Mouse (Mus musculus) limb, embryonic 11.5 days (tissue): ENCODE results near the gene A530016L24Rik. TPM values are rescaled to one million over a fixed set of nuclear protein-coding genes. Genes with fewer than 3 reads are reported as not detected.

ENCODE experiments used
- ATAC-seq: fragments of 200-750 bp; cut with Nextera tagmentation; 2 replicates; pipeline ENCODE4 v1.8.0; 2017; ENCODE audit warnings: low read depth; ENCODE audit not compliant: insufficient number of reproducible peaks, low FRiP score, low TSS enrichment
- DNase-seq: peaks from one replicate; pipeline ENCODE4 v3.0.0-alpha.2; 2015; ENCODE audit warnings: low spot score
- H3K27ac ChIP-seq: fragments of 300-500 bp; sonication (generic); replicated peaks from 2 replicates; pipeline ENCODE4 v1.5.1; 2014; ENCODE audit warnings: low read depth, mild to moderate bottlenecking, low read length
- H3K27me3 ChIP-seq: fragments of 300-500 bp; sonication (generic); 2 replicates; pipeline ENCODE4 v1.6.1; 2014; ENCODE audit warnings: mild to moderate bottlenecking, low read length, mixed read lengths; ENCODE audit not compliant: control insufficient read depth, insufficient read depth
- H3K36me3 ChIP-seq: fragments of 300-500 bp; sonication (generic); 2 replicates; pipeline ENCODE4 v1.6.1; 2014; ENCODE audit warnings: mild to moderate bottlenecking, low read length, moderate library complexity, mixed read lengths; ENCODE audit not compliant: control insufficient read depth, insufficient read depth
- H3K4me1 ChIP-seq: fragments of 300-500 bp; sonication (generic); 2 replicates; pipeline ENCODE4 v1.6.1; 2014; ENCODE audit warnings: low read length, mixed read lengths; ENCODE audit not compliant: control insufficient read depth, insufficient read depth
- H3K4me2 ChIP-seq: fragments of 300-500 bp; sonication (generic); 2 replicates; pipeline ENCODE4 v1.6.1; 2014; ENCODE audit warnings: low read depth, mild to moderate bottlenecking, moderate library complexity; ENCODE audit not compliant: severe bottlenecking
- H3K4me3 ChIP-seq: fragments of 300-500 bp; sonication (generic); 2 replicates; pipeline ENCODE4 v1.5.1; 2014; ENCODE audit warnings: low read depth, low read length
- H3K9ac ChIP-seq: fragments of 300-500 bp; sonication (generic); 2 replicates; pipeline ENCODE4 v1.6.1; 2014; ENCODE audit warnings: mild to moderate bottlenecking, low read length
- H3K9me3 ChIP-seq: fragments of 300-500 bp; sonication (generic); 2 replicates; pipeline ENCODE4 v1.6.1; 2016; ENCODE audit warnings: low read length; ENCODE audit not compliant: control insufficient read depth
- WGBS: fragments of 180-500 bp; shearing (Covaris S2); extraction: QIAGEN DNeasy Blood & Tissue Kit; methylation state at CpG from one replicate; pipeline ENCODE4 v1.1.7; 2014; 5-methylcytosine and 5-hydroxymethylcytosine counted together
- polyA plus RNA-seq: library from polyadenylated mRNA; unstranded; fragments of >200 nt; fragmentation: Nextera tagmentation; extraction: Ambion mirVana; gene quantifications from 2 replicates; pipeline ENCODE4 v1.2.1, GENCODE M21; 2014

A530016L24Rik gene
- polyA plus RNA-seq, 1 experiment from 2014 or later = not detected

DNA sequence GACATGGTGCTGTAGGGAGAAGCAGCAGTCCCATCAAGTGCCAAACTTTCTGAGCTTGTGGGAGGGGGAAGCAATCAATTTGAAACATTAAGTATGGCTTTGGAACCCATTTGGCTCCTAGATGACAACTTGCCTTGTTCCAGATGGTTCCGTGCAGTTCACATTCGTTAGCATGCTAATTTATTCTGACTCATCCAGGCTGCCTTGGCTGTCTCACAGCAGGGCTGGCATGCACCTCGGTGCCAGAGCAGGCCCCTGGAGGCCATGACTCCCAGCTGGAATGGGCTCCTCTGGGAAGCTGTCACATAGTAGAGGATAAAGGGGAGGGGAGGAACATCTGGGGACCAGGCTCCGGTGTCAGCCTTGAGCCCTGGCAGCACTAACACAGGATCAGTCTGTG, 31.4 kb upstream of the A530016L24Rik start:
- no peak overlapping the region for H3K4me3 ChIP-seq
- H3K36me3 ChIP-seq = no peaks in the 10 kb centered on the region
- no peaks in the 10 kb centered on the region for H3K9me3 ChIP-seq
- no peaks in the 10 kb centered on the region for H3K27me3 ChIP-seq
- no peak overlapping the region for H3K9ac ChIP-seq
- ATAC-seq (no peak), DNase-seq (no peak)
- 39% methylated on average over 4 of the region's 4 CpGs for WGBS
- H3K4me1 ChIP-seq = peaks cover 14% of the 10 kb centered on the region
- H3K4me2 ChIP-seq = no peak overlapping the region
- no peak overlapping the region for H3K27ac ChIP-seq

- peak; percentile 37; the same call in 1 of the 2 replicates for ATAC-seq
Measured at GRCm38 (mm10) chr12:112462423-112462822, 26.8 kb upstream of the A530016L24Rik start.

GRCm38 (mm10) chr12:112463209-112463608, 26.0 kb upstream of the A530016L24Rik start:
- Histone ChIP-seq H3K27me3 (no peaks in the 10 kb centered on the region), H3K27ac (no peak overlapping the region), H3K36me3 (no peaks in the 10 kb centered on the region), H3K4me1 (peaks cover 20% of the 10 kb centered on the region), H3K4me3 (no peak overlapping the region), H3K4me2 (no peak overlapping the region), H3K9me3 (no peaks in the 10 kb centered on the region), H3K9ac (no peak overlapping the region)
- ATAC-seq (no peak), DNase-seq (no peak)
- WGBS = 79% methylated on average over 4 of the region's 4 CpGs

More at GRCm38 (mm10) chr12:112462423-112462822, 26.8 kb upstream of the A530016L24Rik start:
- peak overlapping the region; percentile 25; the same call in 1 of the 2 replicates for H3K27ac ChIP-seq
- H3K36me3 ChIP-seq = no peaks in the 10 kb centered on the region
- no peaks in the 10 kb centered on the region for H3K9me3 ChIP-seq
- peaks cover 20% of the 10 kb centered on the region for H3K4me1 ChIP-seq
- no peak overlapping the region for H3K9ac ChIP-seq
- no peak overlapping the region for H3K4me3 ChIP-seq
- DNase-seq = peak; percentile 56
- no peak overlapping the region for H3K4me2 ChIP-seq
- 15% methylated on average over 12 of the region's 12 CpGs for WGBS
- H3K27me3 ChIP-seq = no peaks in the 10 kb centered on the region

- Histone ChIP-seq H3K36me3 (no peaks in the 10 kb centered on the region), H3K4me1 (peaks cover 20% of the 10 kb centered on the region), H3K9ac (no peak overlapping the region), H3K27ac (no peak overlapping the region), H3K27me3 (no peaks in the 10 kb centered on the region), H3K4me3 (no peak overlapping the region), H3K9me3 (no peaks in the 10 kb centered on the region), H3K4me2 (no peak overlapping the region)
- DNase-seq (no peak), ATAC-seq (no peak)
- 83% methylated on average over 3 of the region's 3 CpGs for WGBS
Measured at GRCm38 (mm10) chr12:112463750-112464444, 25.4 kb upstream of the A530016L24Rik start.

GRCm38 (mm10) chr12:112464516-112464915, 24.7 kb upstream of the A530016L24Rik start:
- Histone ChIP-seq H3K4me2 (no peak overlapping the region), H3K4me1 (peaks cover 20% of the 10 kb centered on the region), H3K9me3 (no peaks in the 10 kb centered on the region), H3K27ac (0 out of 2 replicates have a peak overlapping the region, but pooled peaks have one; percentile 2), H3K27me3 (no peaks in the 10 kb centered on the region), H3K4me3 (no peak overlapping the region), H3K36me3 (no peaks in the 10 kb centered on the region), H3K9ac (no peak overlapping the region)
- DNase-seq (no peak), ATAC-seq (no peak)
- WGBS = 72% methylated on average over 3 of the region's 3 CpGs

- H3K4me1 ChIP-seq = peaks cover 17% of the 10 kb centered on the region
- no peak overlapping the region for H3K9ac ChIP-seq
- no peak overlapping the region for H3K4me2 ChIP-seq
- no peak overlapping the region for H3K27ac ChIP-seq
- H3K36me3 ChIP-seq = no peaks in the 10 kb centered on the region
- no peak for ATAC-seq
- no peak overlapping the region for H3K4me3 ChIP-seq
- WGBS = 93% methylated on average over 17 of the region's 17 CpGs
- no peak for DNase-seq
- no peaks in the 10 kb centered on the region for H3K9me3 ChIP-seq
- no peaks in the 10 kb centered on the region for H3K27me3 ChIP-seq
Measured at GRCm38 (mm10) chr12:112465928-112466327, 23.3 kb upstream of the A530016L24Rik start.

DNA sequence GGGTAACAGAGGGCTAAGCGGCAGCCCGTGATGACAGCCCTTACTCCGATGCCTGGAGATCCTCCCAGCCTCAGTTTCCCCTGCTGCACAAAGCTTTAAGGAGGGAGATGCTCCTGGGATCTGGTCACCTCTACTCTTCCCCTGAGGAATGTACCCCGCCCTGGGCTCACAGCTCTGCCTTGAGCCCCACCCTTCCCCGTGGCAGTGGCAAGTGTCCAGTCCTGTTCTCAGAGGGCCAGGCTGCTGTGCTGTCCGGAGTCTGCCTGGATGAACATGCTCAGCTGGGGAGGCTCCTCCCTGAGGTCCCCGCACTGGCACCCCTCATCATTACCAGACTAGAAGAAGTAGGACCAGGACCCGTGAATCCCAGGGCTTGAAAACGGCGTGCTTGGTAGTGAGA, 21.9 kb upstream of the A530016L24Rik start:
- H3K27ac ChIP-seq = no peak overlapping the region
- no peak overlapping the region for H3K4me2 ChIP-seq
- H3K4me1 ChIP-seq = peaks cover 11% of the 10 kb centered on the region
- H3K27me3 ChIP-seq = no peaks in the 10 kb centered on the region
- DNase-seq (no peak), ATAC-seq (no peak)
- WGBS = 80% methylated on average over 10 of the region's 10 CpGs
- no peak overlapping the region for H3K4me3 ChIP-seq
- no peak overlapping the region for H3K9ac ChIP-seq
- H3K36me3 ChIP-seq = no peaks in the 10 kb centered on the region
- H3K9me3 ChIP-seq = no peaks in the 10 kb centered on the region

DNA sequence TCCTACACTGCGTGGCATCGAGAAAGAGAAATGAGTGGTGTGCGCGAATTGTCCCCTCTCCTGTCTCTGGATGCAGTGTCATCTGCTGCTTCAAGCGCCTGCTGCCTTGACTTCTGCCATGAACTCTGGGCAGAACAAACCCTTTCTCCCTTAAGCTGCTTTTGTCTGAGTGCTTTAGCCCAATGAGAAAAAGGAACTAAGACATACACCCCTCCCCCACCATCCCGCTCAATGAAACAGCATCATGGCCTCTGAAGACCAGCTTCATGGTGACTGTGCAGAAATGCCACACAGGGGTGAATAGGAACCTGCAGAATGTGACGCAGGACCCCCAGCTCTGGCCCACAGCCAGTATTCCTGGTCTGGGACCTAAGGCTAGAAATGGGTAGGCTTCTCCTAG, 19.9 kb upstream of the A530016L24Rik start:
- Histone ChIP-seq H3K27me3 (0 out of 2 replicates have a peak, but pooled peaks cover 3% of the 10 kb centered on the region), H3K4me1 (peaks cover 8% of the 10 kb centered on the region), H3K36me3 (no peaks in the 10 kb centered on the region), H3K9ac (no peak overlapping the region), H3K4me2 (no peak overlapping the region), H3K9me3 (no peaks in the 10 kb centered on the region), H3K4me3 (no peak overlapping the region), H3K27ac (no peak overlapping the region)
- WGBS = 92% methylated on average over 7 of the region's 7 CpGs
- DNase-seq (no peak), ATAC-seq (no peak)
